Mouse (Mus musculus) B cell, adult (primary cell): Measurements from ENCODE around the gene Smim22. TPM values are rescaled to one million over a fixed set of nuclear protein-coding genes. Genes with fewer than 3 reads are reported as not detected.

ENCODE experiments used
- total RNA-seq: library from RNA; stranded (reverse); gene quantifications from 4 replicates; pipeline ENCODE4 v1.2.4, GENCODE M21; 2023; ENCODE audit not compliant: inconsistent age

Gene Smim22
- not detected in 4 replicates for total RNA-seq

DNA sequence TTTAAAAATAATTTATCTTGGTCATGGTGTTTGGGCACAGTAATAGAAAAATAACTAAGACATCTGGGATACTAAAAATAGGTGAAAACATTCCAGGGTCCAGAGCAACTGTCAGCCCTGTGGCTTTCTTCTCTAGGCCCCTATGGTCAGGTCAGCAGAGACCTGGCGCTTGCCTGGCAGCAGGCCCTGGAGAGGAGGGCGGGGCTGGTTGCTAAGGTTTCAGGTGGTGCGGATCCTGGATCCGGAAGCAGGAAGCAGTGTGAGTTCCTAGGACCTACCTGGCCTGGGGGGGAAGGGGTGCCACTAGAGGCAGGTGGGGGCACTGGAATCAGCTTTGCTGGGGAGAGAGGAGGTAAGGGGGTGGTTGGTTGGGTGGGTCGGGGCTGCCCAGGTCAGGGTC, at the start of gene Smim22:
Gene Smim22, plus strand, starts transcription at position 222 of the 400 bp plus-strand sequence.

GRCm38 (mm10) chr16:4963797-4964709, 43.0 kb upstream of the Smim22 start, which contains the start of gene Anks3:
TSS of gene Anks3 (minus strand) at chr16:4964205.

GRCm38 (mm10) chr16:4997553-4997952, 9.5 kb upstream of the Smim22 start, which contains the start of gene Sept12:
TSS of gene Sept12 (minus strand) at chr16:4997852.

DNA sequence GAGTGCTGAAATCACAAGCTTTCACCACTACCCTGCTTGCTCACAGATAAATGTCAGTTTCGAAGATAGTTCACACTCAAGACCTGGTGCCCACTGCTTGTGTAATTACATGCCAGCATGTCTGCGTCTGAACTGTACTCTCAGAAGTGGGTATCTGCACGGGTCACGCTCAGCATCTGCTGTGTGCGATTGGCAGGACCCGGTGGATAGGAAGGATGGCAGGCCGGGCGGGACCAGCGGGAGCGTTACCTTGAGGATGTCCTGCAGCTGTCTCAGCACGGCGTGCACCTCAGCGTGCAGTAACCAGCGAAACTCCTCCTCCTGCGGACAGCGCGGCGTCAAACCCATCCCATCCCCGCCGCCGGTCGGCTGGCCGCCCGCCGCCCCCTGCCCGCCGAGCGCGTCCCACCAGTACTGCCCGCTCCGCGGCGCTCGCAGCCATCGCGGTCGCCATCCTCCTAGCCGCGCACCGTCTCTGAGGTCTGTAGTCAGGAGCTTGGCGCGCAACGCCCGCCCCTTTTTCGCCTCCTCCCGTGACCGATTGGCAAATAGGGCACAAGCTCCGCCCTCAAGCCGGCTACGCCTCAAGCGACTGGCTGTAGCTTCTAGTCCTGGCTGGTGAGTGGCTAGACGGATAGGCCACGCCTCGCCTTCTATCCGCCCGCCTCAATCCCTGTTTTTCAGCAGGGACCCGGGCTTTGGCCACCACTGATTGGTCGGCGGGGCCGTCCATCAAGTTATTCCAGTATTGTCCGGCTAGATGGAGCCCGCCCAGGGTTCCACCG, 6.2 kb downstream of the Smim22 start, which contains the start of gene Rogdi:
Gene Rogdi, minus strand, starts transcription at position 500 of the 785 bp plus-strand sequence.

DNA sequence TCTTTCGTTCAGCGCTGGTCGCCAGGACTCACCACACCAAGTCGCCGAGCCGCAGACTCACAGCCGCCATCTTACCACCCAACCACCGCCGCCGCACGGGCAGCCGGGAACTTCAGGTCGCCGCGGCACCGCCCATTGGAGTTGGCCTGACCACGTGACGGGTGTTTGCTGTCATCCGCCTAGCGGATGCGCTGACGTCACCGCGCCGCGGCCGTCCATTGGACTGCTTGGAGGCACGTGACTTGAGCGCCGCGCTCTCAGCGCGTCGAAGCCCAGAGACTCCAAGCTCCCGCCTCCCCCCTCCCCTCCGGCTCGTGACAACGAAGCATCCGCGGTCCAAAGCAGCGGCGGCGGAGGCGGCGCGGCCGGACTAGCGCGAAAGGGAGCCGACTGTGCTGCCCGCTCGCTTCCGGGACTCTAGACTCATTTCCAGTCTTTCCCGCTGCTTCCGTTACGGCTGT, 42.7 kb downstream of the Smim22 start, which contains the start of the genes Glyr1 and Ubn1:
Gene Glyr1, minus strand, starts transcription at position 90 of the 461 bp plus-strand sequence.
Gene Ubn1, plus strand, starts transcription at position 284 of the 461 bp plus-strand sequence.

Other genes with a start within 250 kb of the Smim22 start
- 54.2 to 63.9 TPM (median 60.2 TPM) in 4 replicates for gene Cdip1, start 217.0 kb upstream of the Smim22 start, total RNA-seq
- not detected in 4 replicates for gene 4930562C15Rik, start 171.9 kb upstream of the Smim22 start, total RNA-seq
- gene Ubald1, start 127.0 kb upstream of the Smim22 start, total RNA-seq, result 173 to 195 TPM (median 185 TPM) in 4 replicates
- 138 to 157 TPM (median 152 TPM) in 4 replicates for gene Mgrn1, start 121.0 kb upstream of the Smim22 start, total RNA-seq
- 45.2 to 47.4 TPM (median 46.1 TPM) in 4 replicates for gene Nudt16l1, start 68.5 kb upstream of the Smim22 start, total RNA-seq
- 78.8 to 99.2 TPM (median 87.6 TPM) in 4 replicates for gene Anks3, start 43.1 kb upstream of the Smim22 start, total RNA-seq
- not detected in 4 replicates for gene Sept12, start 9.4 kb upstream of the Smim22 start, total RNA-seq
- 103 to 117 TPM (median 113 TPM) in 4 replicates for gene Rogdi, start 6.3 kb downstream of the Smim22 start, total RNA-seq
- gene Glyr1, start 42.6 kb downstream of the Smim22 start, total RNA-seq, result 147 to 149 TPM (median 149 TPM) in 4 replicates
- 75.6 to 88.8 TPM (median 81.9 TPM) in 4 replicates for gene Ubn1, start 42.8 kb downstream of the Smim22 start, total RNA-seq
- 5.2 to 8.3 TPM (median 6.6 TPM) in 4 replicates for gene Ppl, start 125.1 kb downstream of the Smim22 start, total RNA-seq
- 0.21 TPM in 2 of 4 replicates, not detected in the others for gene Sec14l5, start 139.8 kb downstream of the Smim22 start, total RNA-seq
- gene Nagpa, start 196.7 kb downstream of the Smim22 start, total RNA-seq, result 24.5 to 35.5 TPM (median 28.1 TPM) in 4 replicates
- not detected in 4 replicates for gene AU021092, start 215.0 kb downstream of the Smim22 start, total RNA-seq
- 36.6 to 41.5 TPM (median 40.2 TPM) in 4 replicates for gene Alg1, start 226.3 kb downstream of the Smim22 start, total RNA-seq
- gene Eef2kmt, start 248.7 kb downstream of the Smim22 start, total RNA-seq, result 13.1 to 17.0 TPM (median 15.7 TPM) in 4 replicates